Mouse (Mus musculus): ENCODE results near the gene Maoa.

Gene Maoa

DNA sequence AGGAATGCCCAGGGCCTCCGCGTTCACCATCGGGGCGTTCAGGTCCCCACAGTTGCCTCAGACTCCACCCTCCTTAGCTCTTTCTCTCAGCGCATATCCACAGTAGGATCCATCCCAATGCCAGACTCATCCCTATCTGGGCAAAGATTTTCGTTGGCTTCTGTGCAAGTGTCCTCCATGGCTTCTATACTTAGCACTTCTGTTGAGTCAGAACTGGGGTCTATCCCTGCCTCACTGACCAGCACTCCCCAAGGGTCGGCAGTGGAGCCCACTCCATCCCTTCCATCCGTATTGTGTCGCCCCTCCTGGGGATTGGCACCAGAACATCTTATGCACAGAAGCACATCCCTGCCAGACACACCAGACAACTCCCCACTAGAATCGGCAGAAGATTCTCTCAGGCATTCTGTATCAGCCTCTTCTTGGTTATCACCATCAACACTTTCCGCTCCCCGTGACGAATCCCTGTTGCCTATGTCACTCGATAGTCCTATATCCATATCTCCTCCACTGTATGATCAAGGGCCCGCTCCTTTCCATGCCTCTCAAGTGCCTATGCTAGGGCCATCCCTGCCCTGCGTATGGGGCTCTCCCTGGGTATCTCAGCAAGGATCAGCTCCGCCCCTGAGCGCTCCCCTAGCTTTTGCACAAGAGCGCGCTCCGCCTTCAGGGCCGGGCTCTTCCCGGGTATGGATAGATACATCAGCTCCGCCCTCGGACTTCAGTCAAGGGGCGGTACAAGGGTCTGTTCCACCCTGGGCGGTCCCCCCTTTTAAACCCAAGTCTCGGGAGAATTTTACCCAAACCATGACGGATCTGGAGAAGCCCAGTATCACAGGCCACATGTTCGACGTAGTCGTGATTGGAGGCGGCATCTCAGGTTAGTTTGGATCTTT is at the start of gene Maoa:
Maoa (plus strand) TSS at position 665 of the 896 bp plus-strand sequence.
- peak; percentile 78 for DNase-seq (ENCODE audit: low spot score)

GRCm38 (mm10) chrX:16618225-16619033 is 1.1 kb upstream of the Maoa start:
- peak; percentile 85 for DNase-seq (ENCODE audit: low spot score)

DNA sequence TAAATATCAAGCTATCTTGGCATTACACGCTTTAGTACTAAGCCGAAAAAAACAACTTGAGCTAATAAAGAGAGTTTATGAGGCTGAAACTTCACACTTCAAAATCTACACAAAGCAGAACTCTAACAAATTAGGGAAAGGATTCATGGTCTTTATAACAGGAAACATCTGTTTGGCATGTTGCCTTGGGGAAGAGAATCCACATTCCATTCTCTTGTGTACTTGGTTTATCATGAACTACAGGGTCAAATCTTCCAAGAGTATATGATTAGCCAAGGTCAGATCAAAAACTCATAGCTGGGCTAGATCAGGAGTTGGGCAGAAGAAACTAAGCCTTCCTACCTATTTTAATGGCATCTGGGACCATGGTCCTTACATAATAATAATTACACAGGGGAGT is 37.0 kb downstream of the Maoa start:
- no peak for DNase-seq (ENCODE audit: low spot score)

DNA sequence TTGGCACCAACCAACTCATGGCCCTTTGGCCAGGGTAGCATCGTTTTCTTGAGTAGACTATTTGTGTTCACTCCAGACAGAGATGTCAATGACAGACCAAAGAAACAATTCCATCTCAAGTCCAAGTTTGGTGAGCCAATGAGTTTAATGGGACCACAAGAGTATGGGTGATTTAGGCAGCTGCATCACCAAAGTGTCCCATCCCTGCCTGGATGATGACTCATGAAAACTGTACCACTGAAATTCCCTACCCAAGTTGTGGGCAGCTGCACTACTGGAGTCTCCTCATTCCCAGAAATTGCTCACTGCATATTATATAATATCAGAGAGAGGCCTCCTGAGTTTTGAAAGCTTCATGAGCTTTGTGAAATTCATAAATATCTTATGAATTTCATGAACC is 86.6 kb downstream of the Maoa start:
- DNase-seq (ENCODE audit: low spot score) = no peak

DNA sequence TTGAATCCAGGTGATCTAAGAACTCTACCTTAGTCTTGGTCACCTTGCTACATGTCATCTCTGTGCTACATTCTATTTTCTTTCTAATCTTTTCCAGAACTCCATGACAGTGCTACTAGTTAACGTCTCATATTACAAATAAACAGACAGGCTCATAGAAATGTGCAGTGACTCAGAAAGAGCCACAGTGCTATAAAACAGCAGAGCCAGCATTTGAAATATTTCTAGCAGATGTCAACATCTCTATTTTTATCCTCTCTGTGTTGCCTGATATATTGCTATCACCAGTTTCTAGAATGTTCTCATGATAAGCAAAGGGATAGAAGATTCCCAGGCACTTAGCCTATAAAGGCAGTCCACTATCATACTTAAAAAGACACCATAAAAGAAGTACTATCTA is 94.5 kb downstream of the Maoa start:
- no peak for DNase-seq (ENCODE audit: low spot score)

Data from ovary, adult 18-20 months (tissue).